Mouse (Mus musculus): ENCODE measurements around the gene Pik3cg.

Gene Pik3cg

DNA sequence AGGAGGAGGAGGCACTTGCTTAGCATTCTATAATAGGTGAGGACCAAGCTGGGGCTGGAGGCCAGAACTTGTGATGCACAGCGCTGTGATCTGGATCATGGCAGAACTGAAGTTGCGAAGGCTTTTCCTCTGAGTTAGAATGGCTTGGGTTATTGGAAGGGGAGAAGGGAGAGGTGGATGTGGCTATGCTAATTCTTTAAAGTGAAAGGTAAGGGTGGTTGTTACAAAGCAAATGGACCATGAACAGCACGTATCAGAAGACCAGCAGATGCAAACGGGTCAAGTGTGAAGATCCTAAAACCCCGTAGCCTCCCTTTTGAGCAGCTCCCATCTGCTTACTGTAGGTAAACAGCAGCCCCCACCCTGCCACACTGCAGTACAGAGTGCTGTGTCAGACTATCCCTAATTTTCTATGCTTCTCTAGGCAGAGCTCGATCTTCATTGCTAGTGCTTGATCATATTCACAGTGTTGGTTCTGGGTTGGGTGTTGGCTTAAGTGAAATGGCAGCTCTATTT, 7.3 kb downstream of the Pik3cg start:
- DNase-seq (ENCODE audit: low read depth, low spot score) = no peak

- DNase-seq (ENCODE audit: low read depth, low spot score) = no peak
Measured at GRCm38 (mm10) chr12:32200387-32201069, 7.9 kb downstream of the Pik3cg start.

GRCm38 (mm10) chr12:32199422-32199821, 9.0 kb downstream of the Pik3cg start:
- DNase-seq (ENCODE audit: low read depth, low spot score) = no peak

GRCm38 (mm10) chr12:32198025-32198424, 10.4 kb downstream of the Pik3cg start:
- no peak for DNase-seq (ENCODE audit: low read depth, low spot score)

GRCm38 (mm10) chr12:32195000-32195399, 13.5 kb downstream of the Pik3cg start:
- DNase-seq (ENCODE audit: low read depth, low spot score) = no peak

DNA sequence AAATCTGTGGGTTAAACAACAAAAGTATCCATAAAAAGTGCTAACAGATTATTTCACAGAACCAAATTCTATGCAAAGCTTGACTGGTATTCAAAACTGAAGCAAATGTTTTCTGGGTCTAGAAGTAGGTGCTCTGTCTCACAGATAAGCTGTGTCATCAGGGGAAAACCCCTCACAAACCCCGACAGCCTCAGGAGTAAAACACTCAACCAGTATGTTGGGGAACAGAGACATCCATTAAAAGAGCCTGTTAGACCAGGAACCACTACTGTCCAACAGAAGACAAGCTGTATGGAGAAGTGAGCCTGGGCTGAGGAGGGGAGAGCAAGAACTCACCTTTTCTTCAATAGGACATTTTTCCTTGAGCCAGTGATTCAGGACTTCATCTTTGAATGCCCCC, 14.1 kb downstream of the Pik3cg start:
- no peak for DNase-seq (ENCODE audit: low read depth, low spot score)

DNA sequence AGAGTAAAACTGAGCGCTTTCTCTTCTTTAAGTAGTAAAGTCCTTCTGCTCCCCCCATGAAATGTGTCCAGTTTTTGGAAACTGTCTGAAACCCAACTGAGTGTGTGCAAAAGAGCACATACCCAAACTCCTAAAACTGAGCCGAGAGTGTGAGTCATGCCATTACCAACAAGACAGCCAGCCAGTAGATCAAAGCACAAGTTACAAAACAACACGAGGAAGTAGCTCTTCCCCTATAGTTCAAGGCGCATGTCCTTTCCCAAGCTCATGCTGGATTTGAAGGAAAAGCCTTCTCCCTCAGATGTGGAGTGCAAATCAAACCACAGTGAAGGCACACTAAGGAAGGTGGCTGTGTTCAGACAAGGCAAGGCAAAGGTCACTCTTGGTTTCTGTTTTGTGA, 17.5 kb downstream of the Pik3cg start:
- DNase-seq (ENCODE audit: low read depth, low spot score) = no peak

DNA sequence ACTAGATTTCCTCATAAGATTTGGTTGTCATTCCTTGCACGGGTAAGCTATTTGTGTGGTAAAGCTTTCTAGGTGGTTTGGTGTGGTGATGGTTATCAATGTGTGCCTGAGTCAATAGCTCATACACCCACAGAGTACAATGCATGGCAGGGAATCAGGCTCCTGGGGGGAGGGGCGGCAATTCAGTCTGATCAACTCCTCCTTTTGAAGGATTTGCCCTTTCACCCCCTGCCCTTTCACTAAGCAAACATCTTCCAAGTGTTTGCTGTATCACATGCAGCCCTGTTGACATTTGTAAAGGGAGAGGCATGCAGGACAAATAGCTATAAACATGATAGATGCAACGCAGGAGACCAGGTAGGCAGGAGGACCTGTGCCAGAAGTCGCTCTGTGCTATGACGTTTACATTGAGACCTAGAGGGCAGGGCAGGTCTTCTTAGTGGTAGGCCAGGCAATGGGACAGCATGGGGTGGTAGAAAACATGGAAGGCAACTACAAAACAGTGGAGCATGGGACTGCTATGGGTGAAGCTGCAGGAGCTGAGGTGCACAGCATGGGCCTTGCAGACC, 20.7 kb downstream of the Pik3cg start:
- no peak for DNase-seq (ENCODE audit: low read depth, low spot score)

DNA sequence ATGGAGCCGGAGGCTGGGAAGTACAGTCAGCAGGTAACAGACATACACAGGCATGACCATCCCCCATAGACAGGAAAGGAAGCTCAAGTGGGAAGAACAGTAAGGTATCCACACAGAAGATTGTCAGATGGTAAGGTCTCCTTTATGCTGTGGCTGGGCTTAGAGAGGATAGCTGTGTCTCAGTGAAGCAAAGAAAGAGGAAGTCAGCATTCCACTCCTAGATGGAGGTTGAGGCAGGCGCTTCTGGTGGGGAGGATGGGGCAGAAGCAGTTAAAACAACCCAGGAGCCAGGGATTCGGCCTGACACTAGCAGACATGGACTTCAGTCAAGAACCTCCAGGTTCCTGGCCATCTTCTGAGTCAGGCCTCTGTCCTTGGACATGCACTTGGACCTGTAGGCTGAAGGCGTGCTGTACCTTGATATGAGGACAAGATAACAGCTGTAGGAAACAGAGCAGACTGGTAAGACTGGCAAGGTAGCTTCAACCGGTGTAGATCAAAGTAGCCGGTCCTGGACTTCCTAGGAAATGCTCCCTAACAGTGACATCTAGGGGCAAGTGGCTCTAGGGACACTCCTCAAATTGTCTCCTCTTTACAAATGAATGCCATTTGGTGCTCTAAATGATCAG, 21.7 kb downstream of the Pik3cg start:
- no peak for DNase-seq (ENCODE audit: low read depth, low spot score)

- no peak for DNase-seq (ENCODE audit: low read depth, low spot score)
Measured at GRCm38 (mm10) chr12:32184874-32185273, 23.6 kb downstream of the Pik3cg start.

- DNase-seq (ENCODE audit: low read depth, low spot score) = no peak
Measured at GRCm38 (mm10) chr12:32183584-32183983, 24.9 kb downstream of the Pik3cg start.

- DNase-seq (ENCODE audit: low read depth, low spot score) = no peak
Measured at GRCm38 (mm10) chr12:32182632-32183419, 25.6 kb downstream of the Pik3cg start.

- no peak for DNase-seq (ENCODE audit: low read depth, low spot score)
Measured at GRCm38 (mm10) chr12:32181885-32182284, 26.6 kb downstream of the Pik3cg start.

- DNase-seq (ENCODE audit: low read depth, low spot score) = no peak
Measured at GRCm38 (mm10) chr12:32174437-32174836, 34.0 kb downstream of the Pik3cg start.

GRCm38 (mm10) chr12:32172826-32173225, 35.6 kb downstream of the Pik3cg start:
- DNase-seq (ENCODE audit: low read depth, low spot score) = no peak

DNA sequence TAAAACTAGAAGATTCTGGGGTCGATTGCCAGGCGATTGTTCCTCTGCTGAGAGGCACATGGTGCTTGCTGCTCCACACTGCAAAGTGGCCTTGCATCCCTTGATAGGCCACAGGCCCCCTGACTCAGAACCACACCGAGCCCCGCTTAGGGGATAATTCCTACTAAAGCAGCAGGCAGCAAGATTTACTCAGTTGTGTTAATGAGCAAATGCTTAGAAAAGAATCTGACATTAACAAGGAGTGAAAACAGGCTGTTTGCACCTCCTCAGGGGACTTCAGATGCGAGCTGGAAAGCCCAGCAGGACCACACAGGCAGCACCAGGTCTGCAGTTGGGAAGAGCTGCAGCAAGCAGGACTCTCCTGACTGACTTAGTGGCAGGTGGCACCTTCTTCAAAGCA, 39.3 kb downstream of the Pik3cg start:
- peak; percentile 66 for DNase-seq (ENCODE audit: low read depth, low spot score)

GRCm38 (mm10) chr12:32168751-32169150, 39.7 kb downstream of the Pik3cg start:
- DNase-seq (ENCODE audit: low read depth, low spot score) = no peak

DNA sequence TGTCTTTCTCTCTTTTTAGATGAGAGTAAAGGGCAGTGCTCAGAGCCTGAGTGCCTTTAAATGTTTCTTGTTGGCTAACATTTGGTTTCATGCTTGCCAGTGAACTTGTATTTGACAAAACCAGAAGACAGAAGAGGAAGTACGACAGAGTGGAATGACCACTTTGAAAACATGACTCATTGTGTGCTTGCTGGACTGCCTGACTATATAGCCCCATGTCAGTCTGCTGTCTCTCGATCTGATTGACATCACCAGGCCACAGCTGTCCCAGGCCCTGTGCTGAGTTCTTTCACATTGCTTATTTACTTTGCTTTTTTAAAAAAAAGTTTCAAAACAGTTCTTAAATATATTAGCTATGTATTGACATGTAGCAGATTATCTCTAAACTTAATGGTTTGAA, 44.8 kb downstream of the Pik3cg start:
- DNase-seq (ENCODE audit: low read depth, low spot score) = no peak

GRCm38 (mm10) chr12:32158757-32159156, 49.7 kb downstream of the Pik3cg start:
- DNase-seq (ENCODE audit: low read depth, low spot score) = no peak

DNA sequence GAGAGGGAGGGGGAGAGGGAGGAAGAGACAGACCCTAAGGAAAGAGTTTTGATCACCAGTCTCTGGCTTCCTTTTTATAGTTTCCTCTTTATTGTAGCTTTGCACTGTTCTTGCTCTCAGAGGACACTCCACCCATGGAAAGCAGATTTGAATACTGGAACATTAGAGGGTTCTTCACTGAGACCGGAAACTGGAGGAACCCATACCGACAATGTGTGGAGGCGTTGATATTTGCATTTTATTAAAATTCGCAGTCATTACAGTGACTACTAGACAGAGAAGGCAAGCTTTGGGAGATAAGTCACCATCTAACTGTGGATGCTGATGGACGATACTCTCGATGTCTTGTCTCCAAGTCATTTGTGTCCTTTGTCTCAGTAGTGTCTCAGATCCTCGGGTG, 61.9 kb downstream of the Pik3cg start:
- DNase-seq (ENCODE audit: low read depth, low spot score) = no peak

DNA sequence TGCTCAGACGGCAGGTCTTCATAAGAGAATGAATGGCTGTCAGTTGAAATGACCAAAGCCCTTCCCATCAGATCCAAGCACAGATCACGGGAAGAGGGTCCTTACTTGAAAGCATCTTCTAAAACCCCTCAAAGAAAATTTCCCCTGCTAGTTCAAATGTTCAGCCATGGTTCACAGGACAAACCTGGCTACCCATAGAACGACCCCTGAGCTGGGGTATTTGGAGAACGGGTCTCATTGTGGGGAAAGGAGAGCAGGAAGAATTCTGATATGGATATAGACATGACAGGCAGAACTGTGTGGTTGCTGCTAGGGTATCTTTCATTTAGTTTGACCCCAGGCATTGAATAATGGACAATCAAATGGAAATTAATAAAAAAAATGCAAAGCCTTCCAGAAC, 62.8 kb downstream of the Pik3cg start:
- no peak for DNase-seq (ENCODE audit: low read depth, low spot score)

GRCm38 (mm10) chr12:32144513-32144912, 63.9 kb downstream of the Pik3cg start:
- peak; percentile 68 for DNase-seq (ENCODE audit: low read depth, low spot score)
